Mouse (Mus musculus) neural tube, embryonic 11.5 days (tissue): ENCODE data around the gene Pcdh15. TPM values are rescaled to one million over a fixed set of nuclear protein-coding genes. Genes with fewer than 3 reads are reported as not detected.

Source experiments
- ATAC-seq: fragments of 200-750 bp; cut with Nextera tagmentation; 2 replicates; pipeline ENCODE4 v1.8.0; 2017; ENCODE audit warnings: moderate number of reproducible peaks, mild to moderate bottlenecking, moderate TSS enrichment, moderate library complexity; ENCODE audit not compliant: insufficient read depth, low FRiP score, low TSS enrichment
- DNase-seq: peaks from one replicate; pipeline ENCODE4 v3.0.0-alpha.2; 2015; ENCODE audit warnings: low spot score
- H3K27ac ChIP-seq: fragments of 300-500 bp; sonication (generic); 2 replicates; pipeline ENCODE4 v1.5.1; 2014; ENCODE audit warnings: low read depth, mild to moderate bottlenecking, low read length
- H3K27me3 ChIP-seq: fragments of 300-500 bp; sonication (generic); 2 replicates; pipeline ENCODE4 v1.6.1; 2014; ENCODE audit warnings: mild to moderate bottlenecking, low read length, mixed read lengths; ENCODE audit not compliant: control insufficient read depth, insufficient read depth
- H3K36me3 ChIP-seq: fragments of 300-500 bp; sonication (generic); 2 replicates; pipeline ENCODE4 v1.6.1; 2014; ENCODE audit warnings: mild to moderate bottlenecking, low read length, moderate library complexity, mixed read lengths; ENCODE audit not compliant: control insufficient read depth, insufficient read depth
- H3K4me1 ChIP-seq: fragments of 300-500 bp; sonication (generic); 2 replicates; pipeline ENCODE4 v1.6.1; 2014; ENCODE audit warnings: low read length, mixed read lengths; ENCODE audit not compliant: control insufficient read depth, insufficient read depth
- H3K4me2 ChIP-seq: fragments of 300-500 bp; sonication (generic); 2 replicates; pipeline ENCODE4 v1.6.1; 2014; ENCODE audit warnings: low read depth, mild to moderate bottlenecking, moderate library complexity
- H3K4me3 ChIP-seq: fragments of 300-500 bp; sonication (generic); 2 replicates; pipeline ENCODE4 v1.5.1; 2014; ENCODE audit warnings: low read depth, low read length
- H3K9ac ChIP-seq: fragments of 300-500 bp; sonication (generic); 2 replicates; pipeline ENCODE4 v1.6.1; 2014; ENCODE audit warnings: mild to moderate bottlenecking, low read length
- H3K9me3 ChIP-seq: fragments of 300-500 bp; sonication (generic); 2 replicates; pipeline ENCODE4 v1.6.1; 2016; ENCODE audit warnings: low read length; ENCODE audit not compliant: control insufficient read depth
- WGBS: fragments of 180-500 bp; shearing (Covaris S2); extraction: QIAGEN DNeasy Blood & Tissue Kit; methylation state at CpG from one replicate; pipeline ENCODE4 v1.1.7; 2014; 5-methylcytosine and 5-hydroxymethylcytosine counted together
- polyA plus RNA-seq: library from polyadenylated mRNA; unstranded; fragments of >200 nt; fragmentation: Nextera tagmentation; extraction: Ambion mirVana; gene quantifications from 2 replicates; pipeline ENCODE4 v1.2.1, GENCODE M21; 2014

The Pcdh15 gene
- polyA plus RNA-seq, 1 experiment from 2014 or later = 1.9 TPM

GRCm38 (mm10) chr10:73921579-73921978 lies 822.4 kb downstream of the Pcdh15 start:
- no peak overlapping the region for H3K27ac ChIP-seq
- H3K27me3 ChIP-seq = no peaks in the 10 kb centered on the region
- H3K4me2 ChIP-seq = no peak overlapping the region
- WGBS = 62% methylated on average over 3 of the region's 3 CpGs
- no peak overlapping the region for H3K4me3 ChIP-seq
- H3K4me1 ChIP-seq = no peaks in the 10 kb centered on the region
- ATAC-seq (no peak), DNase-seq (peak; percentile 12)
- no peaks in the 10 kb centered on the region for H3K9me3 ChIP-seq
- no peak overlapping the region for H3K9ac ChIP-seq
- H3K36me3 ChIP-seq = no peaks in the 10 kb centered on the region

- 71% methylated on average over 1 of the region's 1 CpGs for WGBS
- no peak for DNase-seq
- H3K9me3 ChIP-seq = no peaks in the 10 kb centered on the region
- no peak overlapping the region for H3K4me3 ChIP-seq
- H3K9ac ChIP-seq = no peak overlapping the region
- no peak overlapping the region for H3K27ac ChIP-seq
- no peaks in the 10 kb centered on the region for H3K36me3 ChIP-seq
- ATAC-seq = no peak
- H3K4me2 ChIP-seq = no peak overlapping the region
- no peaks in the 10 kb centered on the region for H3K4me1 ChIP-seq
- H3K27me3 ChIP-seq = no peaks in the 10 kb centered on the region
Observed at GRCm38 (mm10) chr10:73928672-73929071, 829.5 kb downstream of the Pcdh15 start.

DNA sequence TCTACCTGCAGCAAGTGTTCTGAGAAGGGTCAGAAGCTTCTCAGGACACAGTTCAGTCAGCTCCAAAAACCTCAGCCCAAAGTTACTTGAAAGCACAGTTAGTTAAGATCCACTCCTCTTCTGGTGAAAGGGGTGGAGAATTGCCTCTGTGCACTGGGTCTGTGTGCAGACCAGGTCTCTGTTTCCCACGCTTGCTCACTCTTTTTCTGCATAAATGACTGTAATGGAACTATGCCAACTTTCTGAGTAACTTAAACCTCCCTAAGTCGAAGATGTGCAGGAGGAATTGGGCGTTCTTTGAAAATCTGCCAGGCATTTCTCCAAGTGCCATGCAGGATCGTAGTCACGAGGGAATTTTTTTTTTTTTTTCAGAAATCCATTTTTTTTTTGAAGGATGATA lies 830.6 kb downstream of the Pcdh15 start:
- WGBS = 87% methylated on average over 5 of the region's 5 CpGs
- no peaks in the 10 kb centered on the region for H3K36me3 ChIP-seq

GRCm38 (mm10) chr10:73931185-73931584 lies 832.0 kb downstream of the Pcdh15 start:
- Histone ChIP-seq H3K4me1 (no peaks in the 10 kb centered on the region), H3K36me3 (no peaks in the 10 kb centered on the region), H3K9ac (no peak overlapping the region), H3K4me3 (no peak overlapping the region), H3K9me3 (no peaks in the 10 kb centered on the region), H3K27me3 (no peaks in the 10 kb centered on the region), H3K4me2 (no peak overlapping the region), H3K27ac (no peak overlapping the region)
- DNase-seq (no peak), ATAC-seq (no peak)

More for the DNA sequence above, 830.6 kb downstream of the Pcdh15 start:
- no peaks in the 10 kb centered on the region for H3K4me1 ChIP-seq
- H3K4me3 ChIP-seq = no peak overlapping the region
- no peak overlapping the region for H3K4me2 ChIP-seq
- no peaks in the 10 kb centered on the region for H3K9me3 ChIP-seq
- H3K27ac ChIP-seq = no peak overlapping the region
- no peak overlapping the region for H3K9ac ChIP-seq
- no peaks in the 10 kb centered on the region for H3K27me3 ChIP-seq
- no peak for ATAC-seq
- no peak for DNase-seq

- Histone ChIP-seq H3K27me3 (no peaks in the 10 kb centered on the region), H3K36me3 (no peaks in the 10 kb centered on the region), H3K9ac (no peak overlapping the region), H3K9me3 (no peaks in the 10 kb centered on the region), H3K4me1 (no peaks in the 10 kb centered on the region), H3K4me2 (no peak overlapping the region), H3K27ac (no peak overlapping the region), H3K4me3 (no peak overlapping the region)
- ATAC-seq = no peak
- no peak for DNase-seq
- 94% methylated on average over 4 of the region's 4 CpGs for WGBS
Observed at GRCm38 (mm10) chr10:73931996-73932679, 833.0 kb downstream of the Pcdh15 start.

DNA sequence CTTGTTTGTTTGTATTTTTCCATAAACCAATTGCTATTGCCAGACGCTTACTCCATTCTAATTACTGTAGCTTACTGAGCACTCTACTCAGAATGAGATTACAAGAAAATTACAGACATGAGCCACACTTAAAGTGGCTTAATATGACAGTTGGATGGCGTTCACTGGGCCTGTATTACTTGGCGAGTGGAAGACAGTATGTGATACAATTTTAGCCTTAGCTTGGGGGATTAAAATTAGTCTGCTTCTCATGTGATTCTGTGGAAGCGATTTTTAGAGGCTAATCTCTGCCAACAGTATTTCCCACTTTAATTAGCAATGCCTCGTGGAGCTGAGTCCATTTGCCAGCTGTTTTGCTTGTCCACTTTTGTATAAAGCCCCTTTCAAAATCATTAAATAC lies 837.0 kb downstream of the Pcdh15 start:
- Histone ChIP-seq H3K4me1 (no peaks in the 10 kb centered on the region), H3K9ac (no peak overlapping the region), H3K4me3 (no peak overlapping the region), H3K27ac (no peak overlapping the region), H3K36me3 (no peaks in the 10 kb centered on the region), H3K27me3 (no peaks in the 10 kb centered on the region), H3K4me2 (no peak overlapping the region), H3K9me3 (no peaks in the 10 kb centered on the region)
- ATAC-seq (no peak), DNase-seq (no peak)
- WGBS = 81% methylated on average over 5 of the region's 5 CpGs

- Histone ChIP-seq H3K4me1 (no peaks in the 10 kb centered on the region), H3K9me3 (no peaks in the 10 kb centered on the region), H3K27me3 (no peaks in the 10 kb centered on the region), H3K27ac (no peak overlapping the region), H3K4me2 (no peak overlapping the region), H3K9ac (no peak overlapping the region), H3K4me3 (no peak overlapping the region), H3K36me3 (no peaks in the 10 kb centered on the region)
- DNase-seq (no peak), ATAC-seq (no peak)
- 65% methylated on average over 3 of the region's 3 CpGs for WGBS
Observed at GRCm38 (mm10) chr10:73938989-73939388, 839.8 kb downstream of the Pcdh15 start.

GRCm38 (mm10) chr10:73947799-73948198 lies 848.7 kb downstream of the Pcdh15 start:
- no peaks in the 10 kb centered on the region for H3K27me3 ChIP-seq
- no peak overlapping the region for H3K27ac ChIP-seq
- 72% methylated on average over 2 of the region's 2 CpGs for WGBS
- no peak overlapping the region for H3K4me3 ChIP-seq
- ATAC-seq (no peak), DNase-seq (no peak)
- no peak overlapping the region for H3K9ac ChIP-seq
- no peak overlapping the region for H3K4me2 ChIP-seq
- no peaks in the 10 kb centered on the region for H3K9me3 ChIP-seq
- H3K36me3 ChIP-seq = no peaks in the 10 kb centered on the region
- H3K4me1 ChIP-seq = no peaks in the 10 kb centered on the region

DNA sequence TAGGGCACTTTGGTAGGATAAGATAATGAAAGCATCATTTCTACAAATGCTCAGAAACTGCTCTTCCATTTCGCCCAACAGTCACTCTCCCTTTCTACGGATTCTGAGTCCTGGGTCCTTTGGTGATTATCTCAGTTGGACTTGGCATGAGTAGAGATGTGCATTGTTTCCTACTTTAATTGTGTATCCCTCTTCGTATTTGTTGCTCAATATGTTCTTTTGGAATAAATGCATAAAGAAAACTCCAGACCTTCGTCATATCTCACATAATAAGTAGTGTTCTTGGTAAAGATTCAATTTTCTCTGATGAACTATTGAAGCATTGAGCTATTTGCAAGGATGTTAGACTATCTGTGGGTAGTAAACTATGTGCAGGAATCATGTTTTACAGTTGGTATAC lies 854.2 kb downstream of the Pcdh15 start:
- Histone ChIP-seq H3K9ac (no peak overlapping the region), H3K4me3 (no peak overlapping the region)
- 89% methylated on average over 4 of the region's 4 CpGs for WGBS

More for the DNA sequence above, 854.2 kb downstream of the Pcdh15 start:
- Histone ChIP-seq H3K9me3 (no peaks in the 10 kb centered on the region), H3K36me3 (no peaks in the 10 kb centered on the region), H3K27ac (no peak overlapping the region), H3K4me2 (no peak overlapping the region), H3K27me3 (no peaks in the 10 kb centered on the region), H3K4me1 (no peaks in the 10 kb centered on the region)
- ATAC-seq = no peak
- DNase-seq = no peak
